Mouse (Mus musculus) embryonic facial prominence, embryonic 11.5 days (tissue): ENCODE results near the gene Pex19. TPM values are rescaled to one million over a fixed set of nuclear protein-coding genes. Genes with fewer than 3 reads are reported as not detected.

Experiments
- ATAC-seq: fragments of 200-750 bp; cut with Nextera tagmentation; replicated peaks from 2 replicates; pipeline ENCODE4 v1.8.0; 2017; ENCODE audit warnings: low read depth; ENCODE audit not compliant: insufficient number of reproducible peaks, low FRiP score, low TSS enrichment
- DNase-seq: peaks from one replicate; pipeline ENCODE4 v3.0.0-alpha.2; 2015; ENCODE audit warnings: low spot score
- H3K27ac ChIP-seq: fragments of 300-500 bp; sonication (generic); replicated peaks from 2 replicates; pipeline ENCODE4 v1.5.1; 2014; ENCODE audit warnings: mild to moderate bottlenecking, low read depth, low read length, control low read depth
- H3K27me3 ChIP-seq: fragments of 300-500 bp; sonication (generic); 2 replicates; pipeline ENCODE4 v1.6.1; 2014; ENCODE audit warnings: mild to moderate bottlenecking, low read length, moderate library complexity, mixed read lengths; ENCODE audit not compliant: control insufficient read depth, insufficient read depth
- H3K36me3 ChIP-seq: fragments of 300-500 bp; sonication (generic); replicated peaks from 2 replicates; pipeline ENCODE4 v1.6.1; 2014; ENCODE audit warnings: low read depth, mild to moderate bottlenecking, low read length, moderate library complexity, mixed read lengths; ENCODE audit not compliant: control insufficient read depth, insufficient read depth
- H3K4me1 ChIP-seq: fragments of 300-500 bp; sonication (generic); 2 replicates; pipeline ENCODE4 v1.6.1; 2014; ENCODE audit warnings: low read length, mixed read lengths; ENCODE audit not compliant: control insufficient read depth, insufficient read depth
- H3K4me2 ChIP-seq: fragments of 300-500 bp; sonication (generic); 2 replicates; pipeline ENCODE4 v1.6.1; 2014; ENCODE audit warnings: low read depth, mild to moderate bottlenecking, control low read depth, low read length, moderate library complexity
- H3K4me3 ChIP-seq: fragments of 300-500 bp; sonication (generic); 2 replicates; pipeline ENCODE4 v1.5.1; 2014; ENCODE audit warnings: low read depth, low read length, control low read depth
- H3K9ac ChIP-seq: fragments of 300-500 bp; sonication (generic); replicated peaks from 2 replicates; pipeline ENCODE4 v1.6.1; 2014; ENCODE audit warnings: mild to moderate bottlenecking, control low read depth, low read length
- H3K9me3 ChIP-seq: fragments of 300-500 bp; sonication (generic); replicated peaks from 2 replicates; pipeline ENCODE4 v1.6.1; 2016; ENCODE audit warnings: mild to moderate bottlenecking, low read length, inconsistent platforms, mixed read lengths; ENCODE audit not compliant: control insufficient read depth
- WGBS: fragments of 180-500 bp; shearing (Covaris S2); extraction: QIAGEN DNeasy Blood & Tissue Kit; methylation state at CpG from one replicate; pipeline ENCODE4 v1.1.7; 2014; 5-methylcytosine and 5-hydroxymethylcytosine counted together
- polyA plus RNA-seq: library from polyadenylated mRNA; unstranded; fragments of >200 nt; fragmentation: Nextera tagmentation; extraction: Ambion mirVana; gene quantifications from 2 replicates; pipeline ENCODE4 v1.2.1, GENCODE M21; 2014

Pex19 gene
- polyA plus RNA-seq, 1 experiment from 2014 or later = 153 TPM

DNA sequence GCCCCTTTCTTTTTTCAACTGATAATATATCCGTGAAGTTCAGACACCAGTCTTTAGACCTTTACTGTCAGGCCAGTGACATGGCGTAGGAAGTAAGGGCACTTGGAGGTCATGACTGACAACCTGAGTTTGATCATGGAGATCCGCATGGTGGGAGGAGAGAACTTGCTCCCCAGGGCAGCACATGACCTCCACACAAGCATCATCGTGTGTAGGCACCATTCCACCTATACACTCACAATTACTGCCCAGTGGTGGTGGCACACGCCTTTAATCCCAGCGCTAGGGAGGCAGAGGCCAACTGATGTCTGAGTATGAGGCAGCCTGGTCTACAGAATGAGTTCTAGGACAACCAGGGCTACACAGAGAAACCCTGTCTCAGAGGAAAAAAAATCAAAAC, 2.0 kb upstream of the Pex19 start:
- H3K4me2 ChIP-seq = no peak overlapping the region
- H3K27ac ChIP-seq = no peak overlapping the region
- peaks cover 12% of the 10 kb centered on the region for H3K36me3 ChIP-seq
- ATAC-seq (no peak), DNase-seq (no peak)
- H3K4me3 ChIP-seq = no peak overlapping the region
- no peaks in the 10 kb centered on the region for H3K27me3 ChIP-seq
- H3K4me1 ChIP-seq = no peaks in the 10 kb centered on the region; the same call in 1 of the 2 replicates
- H3K9ac ChIP-seq = no peak overlapping the region
- H3K9me3 ChIP-seq = no peaks in the 10 kb centered on the region
- 79% methylated on average over 6 of the region's 6 CpGs for WGBS

DNA sequence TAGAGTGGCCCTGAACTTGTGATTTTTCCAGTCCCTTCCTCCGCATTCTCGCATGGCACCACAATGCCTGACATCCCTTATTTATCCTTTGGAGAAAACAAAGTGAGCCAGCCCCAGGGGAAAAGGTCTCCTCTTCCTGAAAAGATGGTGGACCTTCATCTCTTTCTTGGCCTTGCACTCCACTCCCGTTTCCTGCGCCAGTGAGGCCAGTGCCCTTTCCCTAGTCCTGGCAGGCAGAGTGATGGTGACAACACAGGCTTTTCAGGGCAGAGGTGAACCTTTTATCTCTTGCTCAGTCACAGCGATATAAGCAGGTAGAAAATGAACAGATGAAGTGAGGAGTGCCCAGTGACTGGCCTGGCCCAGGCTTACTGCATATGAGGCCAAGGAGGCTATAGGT, 932 bp downstream of the Pex19 start:
- no peaks in the 10 kb centered on the region; the same call in 1 of the 2 replicates for H3K4me1 ChIP-seq

DNA sequence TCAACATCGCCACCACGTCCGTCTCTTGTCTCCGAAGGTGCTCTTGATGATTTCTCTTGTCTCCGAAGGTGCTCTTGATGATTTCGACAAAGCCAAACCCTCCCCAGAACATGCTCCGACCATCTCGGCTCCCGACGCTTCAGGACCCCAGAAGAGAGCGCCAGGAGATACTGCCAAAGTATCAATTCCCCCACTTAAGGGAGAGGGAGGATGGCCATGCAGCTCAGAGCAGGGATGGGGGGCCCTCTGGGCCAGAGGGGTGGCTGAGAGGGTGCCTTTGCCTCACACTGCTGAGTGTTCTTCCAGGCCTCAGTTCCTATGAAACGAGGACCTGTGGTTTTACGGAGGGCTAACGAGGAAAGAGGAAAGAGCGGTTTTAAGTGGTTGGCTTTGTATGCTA, 2.0 kb downstream of the Pex19 start:
- no peaks in the 10 kb centered on the region for H3K27me3 ChIP-seq
- ATAC-seq (no peak), DNase-seq (no peak)
- no peaks in the 10 kb centered on the region; the same call in 1 of the 2 replicates for H3K4me1 ChIP-seq
- H3K27ac ChIP-seq = no peak overlapping the region
- peaks cover 12% of the 10 kb centered on the region for H3K36me3 ChIP-seq
- no peak overlapping the region for H3K4me3 ChIP-seq
- no peaks in the 10 kb centered on the region for H3K9me3 ChIP-seq
- H3K9ac ChIP-seq = no peak overlapping the region
- 92% methylated on average over 15 of the region's 15 CpGs for WGBS
- no peak overlapping the region for H3K4me2 ChIP-seq

More for the DNA sequence above, 932 bp downstream of the Pex19 start:
- H3K4me3 ChIP-seq = peak overlapping the region; percentile 64
- ATAC-seq (no peak), DNase-seq (no peak)
- H3K27me3 ChIP-seq = no peaks in the 10 kb centered on the region
- peak overlapping the region; percentile 78 for H3K9ac ChIP-seq
- WGBS = 46% methylated on average over 5 of the region's 5 CpGs
- no peaks in the 10 kb centered on the region for H3K9me3 ChIP-seq
- H3K36me3 ChIP-seq = peaks cover 7% of the 10 kb centered on the region
- H3K4me2 ChIP-seq = peak overlapping the region; percentile 58
- H3K27ac ChIP-seq = no peak overlapping the region

DNA sequence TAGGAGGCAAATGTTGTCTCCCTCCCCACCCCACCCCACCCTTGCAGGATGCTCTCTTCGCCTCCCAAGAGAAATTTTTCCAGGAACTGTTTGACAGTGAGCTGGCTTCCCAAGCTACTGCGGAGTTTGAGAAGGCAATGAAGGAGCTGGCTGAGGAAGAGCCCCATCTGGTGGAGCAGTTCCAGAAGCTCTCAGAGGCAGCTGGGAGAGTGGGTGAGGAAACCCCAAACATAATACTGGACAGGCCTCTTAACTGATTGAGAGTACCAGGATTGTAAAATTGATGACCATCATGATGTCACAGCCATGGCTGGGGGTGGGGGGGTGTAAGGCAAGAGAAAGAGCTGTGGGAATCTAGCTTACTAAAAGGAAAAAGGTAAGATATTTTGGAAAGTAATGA, 2.6 kb downstream of the Pex19 start:
- H3K27me3 ChIP-seq = no peaks in the 10 kb centered on the region
- no peaks in the 10 kb centered on the region; the same call in 1 of the 2 replicates for H3K4me1 ChIP-seq
- no peak for ATAC-seq
- no peak overlapping the region for H3K4me3 ChIP-seq
- peaks cover 12% of the 10 kb centered on the region for H3K36me3 ChIP-seq
- H3K27ac ChIP-seq = no peak overlapping the region
- no peaks in the 10 kb centered on the region for H3K9me3 ChIP-seq
- peak; percentile 31 for DNase-seq
- no peak overlapping the region for H3K4me2 ChIP-seq
- H3K9ac ChIP-seq = no peak overlapping the region
- WGBS = 68% methylated on average over 2 of the region's 2 CpGs

DNA sequence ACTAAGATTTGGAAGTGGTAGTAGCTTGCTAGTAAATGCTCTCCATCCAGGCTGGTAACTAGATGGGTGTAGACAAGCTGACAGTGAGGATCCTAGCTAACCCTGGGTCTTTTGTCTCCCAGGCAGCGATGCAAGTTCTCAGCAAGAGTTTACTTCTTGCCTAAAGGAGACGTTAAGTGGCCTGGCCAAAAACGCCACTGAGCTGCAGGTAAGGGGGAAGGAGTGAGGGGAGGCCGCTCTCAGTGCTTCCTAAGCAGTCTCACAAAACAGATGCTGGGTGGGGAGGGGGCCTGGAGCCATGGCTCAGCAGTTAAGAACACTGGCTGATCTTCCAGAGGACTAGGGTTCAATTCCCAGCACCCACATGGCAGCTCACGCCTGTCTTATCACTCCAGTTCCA, 3.2 kb downstream of the Pex19 start:
- Histone ChIP-seq H3K27me3 (no peaks in the 10 kb centered on the region), H3K4me1 (no peaks in the 10 kb centered on the region; the same call in 1 of the 2 replicates), H3K9ac (no peak overlapping the region), H3K36me3 (peaks cover 12% of the 10 kb centered on the region), H3K4me3 (no peak overlapping the region), H3K9me3 (no peaks in the 10 kb centered on the region), H3K4me2 (no peak overlapping the region), H3K27ac (no peak overlapping the region)
- no peak for ATAC-seq
- no peak for DNase-seq
- 96% methylated on average over 5 of the region's 5 CpGs for WGBS

DNA sequence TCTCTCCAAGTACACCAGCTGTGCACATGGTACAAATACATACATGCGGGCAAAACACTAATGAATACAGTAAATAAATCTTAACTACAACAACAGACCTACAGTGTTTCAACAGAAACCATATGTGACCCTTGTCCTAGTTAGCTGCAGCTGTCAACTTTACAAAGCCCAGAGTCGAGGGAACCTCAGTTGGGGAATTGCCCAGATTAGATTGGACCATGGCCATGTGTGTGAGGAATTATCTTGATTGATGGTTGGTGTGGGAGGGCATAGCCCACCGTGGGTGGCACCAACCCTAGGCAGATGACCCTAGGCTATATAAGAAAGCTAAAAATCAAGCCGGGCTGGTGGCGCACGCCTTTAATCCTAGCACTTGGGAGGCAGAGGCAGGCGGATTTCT, 5.8 kb downstream of the Pex19 start:
- 75% methylated on average over 7 of the region's 7 CpGs for whole genome bisulfite sequencing
- H3K27me3 ChIP-seq = no peaks in the 10 kb centered on the region
- peak; percentile 26 for DNase-seq
- peaks cover 12% of the 10 kb centered on the region for H3K36me3 ChIP-seq
- H3K27ac ChIP-seq = no peak overlapping the region
- no peaks in the 10 kb centered on the region; the same call in 1 of the 2 replicates for H3K4me1 ChIP-seq
- H3K9ac ChIP-seq = no peak overlapping the region
- no peak for ATAC-seq
- H3K4me2 ChIP-seq = no peak overlapping the region
- H3K9me3 ChIP-seq = no peaks in the 10 kb centered on the region
- H3K4me3 ChIP-seq = no peak overlapping the region

DNA sequence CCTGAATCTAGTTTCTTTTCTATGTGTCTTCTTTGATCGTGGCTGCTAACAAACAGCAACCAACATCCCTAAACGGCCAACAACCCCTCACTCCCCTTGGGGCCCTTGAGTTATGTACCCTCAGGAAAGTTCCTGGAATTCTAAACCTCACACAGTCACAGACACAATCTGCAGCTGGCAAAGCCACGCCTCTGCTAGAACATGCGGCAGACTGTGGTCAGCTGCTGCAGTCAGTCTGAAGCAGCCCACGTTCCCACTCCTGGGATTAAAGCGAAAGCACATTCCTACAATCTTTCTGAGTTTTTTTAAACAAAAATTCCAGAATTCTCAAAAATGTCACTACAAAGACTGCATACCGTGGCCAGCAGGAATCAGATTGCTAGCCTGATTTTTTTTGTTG, 7.0 kb downstream of the Pex19 start:
- Histone ChIP-seq H3K27me3 (no peaks in the 10 kb centered on the region), H3K27ac (no peak overlapping the region), H3K4me3 (no peak overlapping the region), H3K4me2 (no peak overlapping the region), H3K4me1 (no peaks in the 10 kb centered on the region), H3K9ac (no peak overlapping the region), H3K36me3 (peaks cover 12% of the 10 kb centered on the region), H3K9me3 (no peaks in the 10 kb centered on the region)
- ATAC-seq (no peak), DNase-seq (no peak)
- WGBS = 78% methylated on average over 7 of the region's 7 CpGs

DNA sequence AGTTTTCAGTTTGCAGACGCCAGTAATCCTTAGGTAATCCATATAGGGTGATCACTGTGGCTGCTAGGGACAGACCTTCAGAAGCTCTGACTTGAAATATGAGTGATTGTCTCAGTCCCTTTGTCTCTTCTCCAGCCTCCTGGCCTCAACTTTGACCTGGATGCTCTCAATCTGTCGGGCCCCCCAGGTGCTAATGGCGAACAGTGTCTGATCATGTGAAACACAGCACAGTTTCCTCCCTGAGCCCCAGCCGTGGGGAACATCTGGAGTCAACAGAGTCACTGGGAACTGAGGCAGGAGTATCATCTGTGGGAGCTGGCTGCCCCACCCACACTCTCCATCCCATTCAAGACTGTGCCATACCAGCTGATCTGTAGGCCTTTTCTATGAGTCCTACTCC, 7.5 kb downstream of the Pex19 start:
- no peak overlapping the region for H3K9ac ChIP-seq
- no peak overlapping the region for H3K27ac ChIP-seq
- no peaks in the 10 kb centered on the region for H3K27me3 ChIP-seq
- 88% methylated on average over 4 of the region's 4 CpGs for WGBS
- DNase-seq (no peak), ATAC-seq (no peak)
- no peaks in the 10 kb centered on the region for H3K4me1 ChIP-seq
- no peaks in the 10 kb centered on the region for H3K9me3 ChIP-seq
- H3K36me3 ChIP-seq = peaks cover 12% of the 10 kb centered on the region
- no peak overlapping the region for H3K4me3 ChIP-seq
- H3K4me2 ChIP-seq = no peak overlapping the region
